Mouse (Mus musculus) ES-E14 (cell line): Measurements from ENCODE around the gene Capn2.

Source experiments
- HCFC1 ChIP-seq: IDR thresholded peaks from 2 replicates; pipeline ENCODE4 v1.6.1; 2012; ENCODE audit warnings: low read length, inconsistent platforms, borderline replicate concordance; ENCODE audit not compliant: insufficient read depth
- ZC3H11A ChIP-seq: IDR thresholded peaks from 2 replicates; pipeline ENCODE4 v1.6.1; 2012; ENCODE audit warnings: low read depth, mild to moderate bottlenecking, inconsistent platforms, low read length, borderline replicate concordance

- TF ChIP-seq HCFC1 (no peak), ZC3H11A (no peak)
These were observed 6.3 kb downstream of the Capn2 start for GRCm38 (mm10) chr1:182511073-182511472.
